Mouse (Mus musculus) limb, embryonic 15.5 days (tissue): ENCODE data around the gene Shc3. TPM values are rescaled to one million over a fixed set of nuclear protein-coding genes. Genes with fewer than 3 reads are reported as not detected.
A peak's percentile ranks its signal among the peaks of the same experiment; 100 is the strongest.

Experiments used
- ATAC-seq: fragments of 200-750 bp; cut with Nextera tagmentation; 2 replicates; pipeline ENCODE4 v1.8.0; 2017; ENCODE audit warnings: low read depth, moderate TSS enrichment; ENCODE audit not compliant: insufficient number of reproducible peaks, low FRiP score, low TSS enrichment
- H3K27ac ChIP-seq: fragments of 300-500 bp; sonication (generic); 2 replicates; pipeline ENCODE4 v1.5.1; 2015; ENCODE audit warnings: moderate library complexity, mild to moderate bottlenecking, inconsistent platforms
- H3K27me3 ChIP-seq: fragments of 300-500 bp; sonication (generic); 2 replicates; pipeline ENCODE4 v1.6.1; 2015; ENCODE audit warnings: inconsistent platforms
- H3K36me3 ChIP-seq: fragments of 300-500 bp; sonication (generic); 2 replicates; pipeline ENCODE4 v1.6.1; 2015; ENCODE audit warnings: inconsistent platforms
- H3K4me1 ChIP-seq: fragments of 300-500 bp; sonication (generic); 2 replicates; pipeline ENCODE4 v1.6.1; 2015; ENCODE audit warnings: inconsistent platforms
- H3K4me2 ChIP-seq: fragments of 300-500 bp; sonication (generic); 2 replicates; pipeline ENCODE4 v1.6.1; 2015; ENCODE audit warnings: mild to moderate bottlenecking, inconsistent platforms
- H3K4me3 ChIP-seq: fragments of 300-500 bp; sonication (generic); 2 replicates; pipeline ENCODE4 v1.5.1; 2015; ENCODE audit warnings: mild to moderate bottlenecking, inconsistent platforms
- H3K9ac ChIP-seq: fragments of 300-500 bp; sonication (generic); 2 replicates; pipeline ENCODE4 v1.6.1; 2015; ENCODE audit warnings: inconsistent platforms
- H3K9me3 ChIP-seq: fragments of 300-500 bp; sonication (generic); 2 replicates; pipeline ENCODE4 v1.6.1; 2016; ENCODE audit warnings: inconsistent platforms
- WGBS: fragments of 180-500 bp; shearing (Covaris S2); methylation state at CpG from one replicate; pipeline ENCODE4 v1.1.7; 2015; 5-methylcytosine and 5-hydroxymethylcytosine counted together
- polyA plus RNA-seq: library from polyadenylated mRNA; unstranded; fragments of >200 nt; fragmentation: Nextera tagmentation; extraction: Ambion mirVana; gene quantifications from 2 replicates; pipeline ENCODE4 v1.2.1, GENCODE M21; 2015

Gene Shc3
- polyA plus RNA-seq, result 0.45 and 0.90 TPM in 2 replicates

GRCm38 (mm10) chr13:51568911-51569684 lies at the start of gene Shc3:
TSS of gene Shc3 (minus strand) at chr13:51569419.
- no peaks in the 10 kb centered on the region for H3K36me3 ChIP-seq
- peaks cover 34% of the 10 kb centered on the region for H3K4me1 ChIP-seq
- H3K9ac ChIP-seq, result no peak within 1 kb of the TSS
- peaks cover 57% of the 10 kb centered on the region for H3K27me3 ChIP-seq
- ATAC-seq, result no peak
- WGBS, result under 1% methylated on average over 36 of the region's 36 CpGs
- no peaks in the 10 kb centered on the region for H3K9me3 ChIP-seq
- peak within 1 kb of the TSS; percentile 93 for H3K4me2 ChIP-seq
- peak within 1 kb of the TSS; percentile 32 for H3K4me3 ChIP-seq
- no peak within 1 kb of the TSS for H3K27ac ChIP-seq

GRCm38 (mm10) chr13:51618602-51619001 lies 49.4 kb upstream of the Shc3 start:
- Histone ChIP-seq H3K36me3 (no peaks in the 10 kb centered on the region), H3K27ac (no peak overlapping the region), H3K4me2 (no peak overlapping the region), H3K27me3 (no peaks in the 10 kb centered on the region), H3K4me3 (no peak overlapping the region), H3K9ac (no peak overlapping the region), H3K4me1 (peaks cover 17% of the 10 kb centered on the region), H3K9me3 (no peaks in the 10 kb centered on the region)
- no peak for ATAC-seq
- WGBS, result 23% methylated on average over 9 of the region's 9 CpGs

GRCm38 (mm10) chr13:51617861-51618260 lies 48.6 kb upstream of the Shc3 start:
- WGBS, result 23% methylated on average over 6 of the region's 6 CpGs
- no peak overlapping the region for H3K27ac ChIP-seq
- H3K4me2 ChIP-seq, result no peak overlapping the region
- H3K27me3 ChIP-seq, result no peaks in the 10 kb centered on the region
- no peak overlapping the region for H3K9ac ChIP-seq
- no peaks in the 10 kb centered on the region for H3K36me3 ChIP-seq
- no peaks in the 10 kb centered on the region for H3K9me3 ChIP-seq
- ATAC-seq, result no peak
- no peak overlapping the region for H3K4me3 ChIP-seq
- H3K4me1 ChIP-seq, result peaks cover 17% of the 10 kb centered on the region

- no peak for ATAC-seq
Observed at GRCm38 (mm10) chr13:51617306-51617705, 48.1 kb upstream of the Shc3 start.

GRCm38 (mm10) chr13:51616417-51617044 lies 47.3 kb upstream of the Shc3 start:
- no peak; the same call in 1 of the 2 replicates for ATAC-seq
- H3K36me3 ChIP-seq, result no peaks in the 10 kb centered on the region
- WGBS, result 14% methylated on average over 12 of the region's 12 CpGs
- no peaks in the 10 kb centered on the region for H3K9me3 ChIP-seq
- no peak overlapping the region for H3K4me3 ChIP-seq
- H3K27me3 ChIP-seq, result no peaks in the 10 kb centered on the region
- no peak overlapping the region for H3K27ac ChIP-seq
- H3K9ac ChIP-seq, result no peak overlapping the region
- H3K4me2 ChIP-seq, result no peak overlapping the region
- H3K4me1 ChIP-seq, result peaks cover 17% of the 10 kb centered on the region

More at GRCm38 (mm10) chr13:51617306-51617705, 48.1 kb upstream of the Shc3 start:
- H3K9ac ChIP-seq, result no peak overlapping the region
- H3K27me3 ChIP-seq, result no peaks in the 10 kb centered on the region
- no peak overlapping the region for H3K4me2 ChIP-seq
- H3K4me1 ChIP-seq, result peaks cover 17% of the 10 kb centered on the region
- no peak overlapping the region for H3K27ac ChIP-seq
- WGBS, result 77% methylated on average over 1 of the region's 1 CpGs
- no peaks in the 10 kb centered on the region for H3K36me3 ChIP-seq
- no peaks in the 10 kb centered on the region for H3K9me3 ChIP-seq
- H3K4me3 ChIP-seq, result no peak overlapping the region

GRCm38 (mm10) chr13:51615815-51616214 lies 46.6 kb upstream of the Shc3 start:
- Histone ChIP-seq H3K4me1 (peaks cover 24% of the 10 kb centered on the region), H3K4me2 (no peak overlapping the region), H3K27ac (peak overlapping the region; percentile 23), H3K27me3 (no peaks in the 10 kb centered on the region), H3K9me3 (no peaks in the 10 kb centered on the region), H3K36me3 (no peaks in the 10 kb centered on the region), H3K9ac (no peak overlapping the region), H3K4me3 (no peak overlapping the region)
- ATAC-seq, result no peak
- 44% methylated on average over 10 of the region's 10 CpGs for WGBS

- Histone ChIP-seq H3K4me3 (no peak overlapping the region), H3K9ac (no peak overlapping the region), H3K9me3 (no peaks in the 10 kb centered on the region), H3K36me3 (no peaks in the 10 kb centered on the region), H3K27me3 (no peaks in the 10 kb centered on the region), H3K4me2 (0 out of 2 replicates have a peak overlapping the region, but pooled peaks have one; percentile 22), H3K27ac (no peak overlapping the region), H3K4me1 (peaks cover 23% of the 10 kb centered on the region)
- 29% methylated on average over 5 of the region's 5 CpGs for WGBS
- no peak for ATAC-seq
Observed at GRCm38 (mm10) chr13:51611500-51611899, 42.3 kb upstream of the Shc3 start.

GRCm38 (mm10) chr13:51611060-51611459 lies 41.8 kb upstream of the Shc3 start:
- H3K27ac ChIP-seq, result no peak overlapping the region
- no peak for ATAC-seq
- H3K4me2 ChIP-seq, result 0 out of 2 replicates have a peak overlapping the region, but pooled peaks have one; percentile 22
- no peaks in the 10 kb centered on the region for H3K9me3 ChIP-seq
- H3K4me3 ChIP-seq, result no peak overlapping the region
- no peak overlapping the region for H3K9ac ChIP-seq
- peaks cover 19% of the 10 kb centered on the region for H3K4me1 ChIP-seq
- H3K36me3 ChIP-seq, result no peaks in the 10 kb centered on the region
- H3K27me3 ChIP-seq, result no peaks in the 10 kb centered on the region
- 16% methylated on average over 9 of the region's 9 CpGs for WGBS

GRCm38 (mm10) chr13:51609231-51609630 lies 40.0 kb upstream of the Shc3 start:
- H3K9ac ChIP-seq, result no peak overlapping the region
- H3K4me1 ChIP-seq, result peaks cover 11% of the 10 kb centered on the region; the same call in 1 of the 2 replicates
- H3K27ac ChIP-seq, result no peak overlapping the region
- 94% methylated on average over 7 of the region's 7 CpGs for WGBS
- no peaks in the 10 kb centered on the region for H3K27me3 ChIP-seq
- no peaks in the 10 kb centered on the region for H3K9me3 ChIP-seq
- no peak for ATAC-seq
- no peak overlapping the region for H3K4me2 ChIP-seq
- H3K4me3 ChIP-seq, result no peak overlapping the region
- H3K36me3 ChIP-seq, result no peaks in the 10 kb centered on the region

GRCm38 (mm10) chr13:51603894-51604244 lies 34.6 kb upstream of the Shc3 start:
- no peak for ATAC-seq

GRCm38 (mm10) chr13:51603221-51603893 lies 34.1 kb upstream of the Shc3 start:
- no peaks in the 10 kb centered on the region for H3K27me3 ChIP-seq
- H3K27ac ChIP-seq, result peak overlapping the region; percentile 50
- 0 out of 2 replicates have a peak, but pooled peaks have one; percentile 64 for ATAC-seq
- H3K4me3 ChIP-seq, result peak overlapping the region; percentile 22
- H3K9me3 ChIP-seq, result no peaks in the 10 kb centered on the region
- H3K9ac ChIP-seq, result no peak overlapping the region
- H3K36me3 ChIP-seq, result no peaks in the 10 kb centered on the region
- peaks cover 15% of the 10 kb centered on the region for H3K4me1 ChIP-seq
- H3K4me2 ChIP-seq, result peak overlapping the region; percentile 42
- WGBS, result 12% methylated on average over 16 of the region's 16 CpGs

More at GRCm38 (mm10) chr13:51603894-51604244, 34.6 kb upstream of the Shc3 start:
- peak overlapping the region; percentile 50 for H3K27ac ChIP-seq
- no peaks in the 10 kb centered on the region for H3K9me3 ChIP-seq
- H3K4me2 ChIP-seq, result peak overlapping the region; percentile 42
- no peak overlapping the region for H3K4me3 ChIP-seq
- no peak overlapping the region for H3K9ac ChIP-seq
- peaks cover 15% of the 10 kb centered on the region for H3K4me1 ChIP-seq
- WGBS, result 47% methylated on average over 4 of the region's 4 CpGs
- no peaks in the 10 kb centered on the region for H3K36me3 ChIP-seq
- H3K27me3 ChIP-seq, result no peaks in the 10 kb centered on the region

GRCm38 (mm10) chr13:51602764-51603163 lies 33.5 kb upstream of the Shc3 start:
- Histone ChIP-seq H3K9me3 (no peaks in the 10 kb centered on the region), H3K27ac (no peak overlapping the region), H3K4me1 (peaks cover 15% of the 10 kb centered on the region), H3K4me2 (peak overlapping the region; percentile 42; the same call in 1 of the 2 replicates), H3K4me3 (no peak overlapping the region), H3K36me3 (no peaks in the 10 kb centered on the region), H3K27me3 (no peaks in the 10 kb centered on the region), H3K9ac (no peak overlapping the region)
- no peak for ATAC-seq
- WGBS, result 58% methylated on average over 8 of the region's 8 CpGs
